Mouse (Mus musculus): Measurements from ENCODE around the gene Kncn.

DNA sequence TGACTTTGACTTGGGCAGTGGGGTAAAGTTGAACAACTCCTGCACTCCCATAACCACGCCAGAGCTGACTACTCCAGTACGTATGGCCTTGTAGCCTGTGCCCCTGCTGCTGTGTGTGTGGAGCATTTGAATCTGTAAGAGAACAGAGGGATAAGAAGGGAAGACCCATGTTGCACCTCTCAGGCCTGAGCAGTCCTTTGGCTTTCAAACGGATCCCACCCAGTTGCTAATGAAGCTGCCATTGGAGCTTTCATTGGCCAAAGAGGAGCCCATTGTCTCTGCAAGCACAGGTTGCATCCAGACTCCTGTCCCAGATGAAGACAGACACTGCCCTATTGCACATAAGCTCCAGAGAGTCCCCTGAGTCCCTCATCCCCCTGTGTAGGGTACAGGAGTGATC is 11.0 kb upstream of the Kncn start:
- TF ChIP-seq POLR2A (IDR thresholded peaks at IDR 0.05; ENCODE audit: low read depth, low read length) (no peak), CTCF (conservative IDR thresholded peaks at IDR 0.05; ENCODE audit: insufficient read depth, insufficient read length, low read depth, low read length) (no peak)

Data from kidney, adult 2 months (tissue).